Mouse (Mus musculus) intestine, embryonic 15.5 days (tissue): ENCODE data around the gene Ehhadh. TPM values are rescaled to one million over a fixed set of nuclear protein-coding genes. Genes with fewer than 3 reads are reported as not detected.
"Not testable (repeated sequence)": the region's sequence is repeated elsewhere in the genome, so short reads cannot be mapped to it uniquely, and the experiment has no call there.

Experiments used
- ATAC-seq: fragments of 200-750 bp; cut with Nextera tagmentation; 2 replicates; pipeline ENCODE4 v1.8.0; 2017; ENCODE audit warnings: moderate TSS enrichment, moderate library complexity
- H3K27ac ChIP-seq: fragments of 300-500 bp; sonication (generic); 2 replicates; pipeline ENCODE4 v1.5.1; 2015; ENCODE audit warnings: mild to moderate bottlenecking, inconsistent platforms
- H3K27me3 ChIP-seq: fragments of 300-500 bp; sonication (generic); replicated peaks from 2 replicates; pipeline ENCODE4 v1.6.1; 2015; ENCODE audit warnings: inconsistent platforms
- H3K36me3 ChIP-seq: fragments of 300-500 bp; sonication (generic); 2 replicates; pipeline ENCODE4 v1.6.1; 2015; ENCODE audit warnings: inconsistent platforms
- H3K4me1 ChIP-seq: fragments of 300-500 bp; sonication (generic); replicated peaks from 2 replicates; pipeline ENCODE4 v1.6.1; 2015; ENCODE audit warnings: inconsistent platforms
- H3K4me2 ChIP-seq: fragments of 300-500 bp; sonication (generic); replicated peaks from 2 replicates; pipeline ENCODE4 v1.6.1; 2015; ENCODE audit warnings: mild to moderate bottlenecking, inconsistent platforms
- H3K4me3 ChIP-seq: fragments of 300-500 bp; sonication (generic); replicated peaks from 2 replicates; pipeline ENCODE4 v1.5.1; 2015; ENCODE audit warnings: inconsistent platforms
- H3K9ac ChIP-seq: fragments of 300-500 bp; sonication (generic); 2 replicates; pipeline ENCODE4 v1.6.1; 2015; ENCODE audit warnings: inconsistent platforms
- H3K9me3 ChIP-seq: fragments of 300-500 bp; sonication (generic); 2 replicates; pipeline ENCODE4 v1.6.1; 2016; ENCODE audit warnings: inconsistent platforms
- WGBS: fragments of 180-500 bp; shearing (Covaris S2); methylation state at CpG from one replicate; pipeline ENCODE4 v1.1.7; 2015; 5-methylcytosine and 5-hydroxymethylcytosine counted together
- polyA plus RNA-seq: library from polyadenylated mRNA; unstranded; fragments of >200 nt; fragmentation: Nextera tagmentation; extraction: Ambion mirVana; gene quantifications from 2 replicates; pipeline ENCODE4 v1.2.1, GENCODE M21; 2015

Ehhadh gene
- polyA plus RNA-seq, 1 experiment from 2014 or later = 9.7 TPM

DNA sequence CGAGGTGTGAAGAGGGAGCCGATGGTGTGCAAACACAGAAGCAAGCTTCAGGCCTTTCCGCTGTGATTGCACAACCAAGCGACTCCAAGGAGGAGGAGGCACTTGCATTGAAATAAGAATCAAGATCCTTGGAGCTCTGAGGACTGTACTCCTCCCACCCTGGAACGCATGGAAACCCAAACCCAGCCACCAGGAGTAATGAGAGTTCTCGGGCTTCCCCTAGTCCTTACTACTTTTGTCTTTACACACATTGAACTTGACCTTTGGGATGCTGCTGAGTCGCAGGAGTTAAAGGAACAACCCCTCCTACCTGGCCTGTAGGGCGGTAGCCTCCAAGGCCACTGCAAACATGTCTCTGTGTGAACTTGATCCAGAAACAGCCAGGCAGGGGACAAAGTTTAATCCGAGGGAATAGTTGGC, 38.0 kb upstream of the Ehhadh start:
- no peak overlapping the region for H3K4me3 ChIP-seq
- no peaks in the 10 kb centered on the region for H3K9me3 ChIP-seq
- peaks cover 9% of the 10 kb centered on the region; the same call in 1 of the 2 replicates for H3K4me1 ChIP-seq
- 54% methylated on average over 9 of the region's 9 CpGs for WGBS
- peak; percentile 91 for ATAC-seq
- no peak overlapping the region for H3K9ac ChIP-seq
- peak overlapping the region; percentile 60 for H3K27ac ChIP-seq
- H3K4me2 ChIP-seq = peak overlapping the region; percentile 7; the same call in 1 of the 2 replicates
- H3K36me3 ChIP-seq = no peaks in the 10 kb centered on the region
- H3K27me3 ChIP-seq = no peaks in the 10 kb centered on the region

DNA sequence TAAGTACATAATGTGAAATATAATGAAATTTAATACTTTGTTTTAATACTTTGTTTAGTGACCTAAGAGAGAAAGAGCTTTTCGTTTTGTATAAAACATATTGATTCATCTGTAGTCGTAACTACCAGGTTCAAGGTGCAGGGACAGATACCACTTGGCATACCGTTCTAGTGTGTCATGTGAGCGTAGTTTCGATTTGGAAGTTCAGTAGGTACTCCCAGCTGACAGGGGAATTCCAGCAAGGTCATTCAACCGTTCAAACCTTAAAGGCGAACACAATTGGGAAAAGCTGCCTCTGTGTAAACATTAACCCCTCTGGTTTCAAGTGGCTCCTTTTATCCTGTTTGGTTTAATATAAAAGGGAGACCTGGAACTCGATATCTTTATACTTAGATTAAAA, 31.0 kb upstream of the Ehhadh start:
- H3K9me3 ChIP-seq = no peaks in the 10 kb centered on the region
- no peaks in the 10 kb centered on the region for H3K4me1 ChIP-seq
- 39% methylated on average over 8 of the region's 8 CpGs for WGBS
- H3K4me3 ChIP-seq = no peak overlapping the region
- H3K36me3 ChIP-seq = no peaks in the 10 kb centered on the region
- H3K9ac ChIP-seq = no peak overlapping the region
- H3K27me3 ChIP-seq = no peaks in the 10 kb centered on the region
- H3K27ac ChIP-seq = no peak overlapping the region
- H3K4me2 ChIP-seq = no peak overlapping the region
- peak; percentile 86 for ATAC-seq

DNA sequence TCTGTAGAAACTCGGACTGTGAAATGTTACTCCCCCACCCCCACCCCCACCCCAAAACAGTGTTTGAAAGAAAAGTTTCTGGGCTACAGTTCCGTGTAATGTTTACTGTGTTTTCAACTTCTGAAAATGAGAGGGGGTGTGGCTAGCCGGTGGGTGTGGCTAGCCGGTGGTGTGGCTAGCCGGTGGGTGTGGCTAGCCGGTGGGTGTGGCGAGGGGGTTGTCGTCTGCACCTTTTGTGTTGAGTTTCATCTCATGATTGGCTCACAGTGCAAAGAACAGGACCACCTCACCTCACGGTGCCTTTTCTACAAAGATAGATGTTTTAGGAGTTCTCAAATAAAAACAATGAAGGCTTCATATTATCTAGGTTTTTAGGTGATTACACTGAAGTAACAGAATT, 30.5 kb upstream of the Ehhadh start:
- Histone ChIP-seq H3K27me3 (no peaks in the 10 kb centered on the region), H3K9me3 (no peaks in the 10 kb centered on the region), H3K4me3 (no peak overlapping the region), H3K27ac (no peak overlapping the region), H3K9ac (no peak overlapping the region), H3K36me3 (no peaks in the 10 kb centered on the region), H3K4me2 (0 out of 2 replicates have a peak overlapping the region, but pooled peaks have one; percentile 15), H3K4me1 (no peaks in the 10 kb centered on the region)
- peak; percentile 34; the same call in 1 of the 2 replicates for ATAC-seq
- 41% methylated on average over 9 of the region's 9 CpGs for WGBS

DNA sequence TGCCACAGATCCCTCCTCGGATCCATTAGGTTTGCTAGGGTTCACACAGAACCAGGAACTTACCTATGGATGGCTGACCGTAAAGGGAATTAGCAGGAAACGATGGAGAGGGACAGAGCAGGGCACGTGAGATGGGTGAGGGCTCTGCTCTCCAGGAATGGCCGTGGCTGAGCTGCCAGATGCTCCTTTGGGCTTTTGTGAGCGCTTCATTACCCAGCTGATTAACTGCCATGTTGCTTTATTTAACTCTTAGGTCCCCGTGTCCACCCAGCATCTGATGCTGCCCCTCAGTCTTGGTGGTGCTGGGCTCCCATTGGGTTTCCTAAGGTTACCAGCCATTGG, 28.0 kb upstream of the Ehhadh start:
- Histone ChIP-seq H3K4me3 (no peak overlapping the region), H3K36me3 (no peaks in the 10 kb centered on the region), H3K9me3 (no peaks in the 10 kb centered on the region), H3K4me1 (no peaks in the 10 kb centered on the region), H3K27me3 (no peaks in the 10 kb centered on the region), H3K9ac (no peak overlapping the region), H3K27ac (no peak overlapping the region), H3K4me2 (no peak overlapping the region)
- WGBS = 66% methylated on average over 7 of the region's 7 CpGs
- no peak for ATAC-seq

DNA sequence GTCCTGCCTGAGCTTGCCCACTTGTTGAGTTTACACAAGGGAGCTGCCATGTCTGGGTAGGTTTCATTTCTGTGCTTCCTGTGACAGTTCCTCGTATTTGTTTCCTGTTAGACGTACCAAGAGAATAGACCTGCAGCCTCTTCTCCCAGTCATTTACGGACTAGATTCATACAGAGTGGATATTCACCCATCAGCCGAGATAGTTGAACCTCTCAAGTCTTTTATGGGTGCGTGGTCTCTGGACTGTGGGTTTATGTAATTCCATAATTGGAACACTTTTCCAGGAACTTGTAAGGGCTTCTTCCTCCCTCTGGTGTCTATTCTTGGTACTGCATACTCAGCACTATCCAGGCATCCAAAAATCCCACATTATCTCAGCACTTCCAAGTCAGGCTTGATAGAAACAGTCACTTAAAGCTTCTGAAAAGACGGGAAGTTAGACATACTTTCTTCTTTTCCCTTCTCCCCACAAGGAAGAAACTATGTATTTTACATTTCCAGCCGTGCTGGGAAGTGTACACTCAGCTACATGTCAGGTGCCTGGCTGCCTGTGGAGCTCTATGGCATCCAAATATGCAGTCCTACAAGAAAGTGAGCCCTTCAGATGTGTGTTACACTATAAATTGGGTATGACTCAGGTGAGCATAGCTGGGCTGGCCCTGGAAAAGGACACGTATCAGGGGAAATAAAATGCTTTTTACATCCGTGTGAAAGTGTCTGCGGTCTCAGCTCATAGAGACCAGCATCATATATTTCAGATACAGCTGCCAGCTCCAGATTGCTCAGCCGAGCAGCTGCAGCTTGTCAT, 27.5 kb upstream of the Ehhadh start:
- H3K4me2 ChIP-seq = peak overlapping the region; percentile 22; the same call in 1 of the 2 replicates
- H3K4me1 ChIP-seq = no peaks in the 10 kb centered on the region
- no peak overlapping the region for H3K4me3 ChIP-seq
- 57% methylated on average over 11 of the region's 11 CpGs for WGBS
- 0 out of 2 replicates have a peak, but pooled peaks have one; percentile 15 for ATAC-seq
- no peak overlapping the region for H3K9ac ChIP-seq
- no peak overlapping the region for H3K27ac ChIP-seq
- H3K27me3 ChIP-seq = no peaks in the 10 kb centered on the region
- H3K9me3 ChIP-seq = no peaks in the 10 kb centered on the region
- no peaks in the 10 kb centered on the region for H3K36me3 ChIP-seq

DNA sequence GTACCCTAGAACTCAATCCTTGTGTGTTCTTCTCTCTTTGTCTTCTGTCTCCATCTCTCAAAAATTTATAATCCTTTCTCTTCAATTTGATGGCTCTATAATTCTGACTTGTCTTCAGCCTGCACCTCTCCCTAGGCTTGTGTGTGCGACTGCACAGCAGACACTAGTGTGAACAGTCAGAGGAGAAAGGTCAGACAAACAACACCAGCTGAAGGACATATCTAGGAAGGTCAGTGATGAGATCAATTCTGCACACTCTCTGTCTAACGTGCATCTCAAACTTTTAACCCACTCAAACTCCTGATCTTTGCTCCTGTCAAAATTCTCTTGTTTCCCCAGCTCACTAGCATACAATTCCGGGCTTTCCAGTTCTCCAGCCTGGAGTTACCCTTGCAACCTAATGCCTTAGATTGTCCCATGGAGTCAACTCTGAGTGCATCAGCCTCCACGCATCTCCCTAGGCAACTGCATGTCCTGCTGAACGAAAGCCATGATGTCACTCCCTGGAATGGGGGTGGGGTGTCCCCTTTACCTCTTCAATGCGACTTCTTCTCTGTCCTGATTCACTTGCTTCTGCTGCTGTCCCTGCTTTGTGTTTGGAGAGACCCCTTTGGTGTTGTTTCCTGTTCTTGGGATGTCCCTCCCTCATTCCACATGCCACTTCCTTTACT, 25.7 kb upstream of the Ehhadh start:
- 67% methylated on average over 6 of the region's 6 CpGs for WGBS
- Histone ChIP-seq H3K36me3 (no peaks in the 10 kb centered on the region), H3K9ac (no peak overlapping the region), H3K4me1 (no peaks in the 10 kb centered on the region), H3K27me3 (no peaks in the 10 kb centered on the region), H3K4me3 (no peak overlapping the region), H3K9me3 (no peaks in the 10 kb centered on the region), H3K27ac (no peak overlapping the region), H3K4me2 (no peak overlapping the region)
- no peak for ATAC-seq

DNA sequence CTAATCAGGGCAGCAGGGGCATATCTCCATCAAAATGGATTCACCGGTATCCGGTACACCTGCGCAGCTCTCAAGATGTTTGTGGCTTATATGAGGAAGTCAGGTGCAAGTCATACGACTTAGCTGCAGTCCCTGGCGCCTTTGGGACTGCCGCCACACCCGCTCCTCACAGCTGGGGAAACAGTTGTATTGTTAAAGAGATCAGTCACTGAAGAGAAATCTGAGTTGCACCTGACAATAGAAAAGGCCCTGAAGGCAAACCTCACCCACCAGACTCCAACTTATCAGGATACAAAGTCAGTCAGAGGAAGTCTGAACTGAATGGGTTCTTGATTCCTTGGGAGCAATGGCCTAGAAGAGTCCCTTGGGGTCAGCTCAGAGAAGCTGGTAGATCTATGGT, 20.2 kb upstream of the Ehhadh start:
- not testable (repeated sequence) for ATAC-seq, H3K27ac ChIP-seq, H3K4me3 ChIP-seq, H3K36me3 ChIP-seq, H3K9ac ChIP-seq, H3K4me2 ChIP-seq, H3K9me3 ChIP-seq, H3K4me1 ChIP-seq, H3K27me3 ChIP-seq
- WGBS = 84% methylated on average over 7 of the region's 7 CpGs

DNA sequence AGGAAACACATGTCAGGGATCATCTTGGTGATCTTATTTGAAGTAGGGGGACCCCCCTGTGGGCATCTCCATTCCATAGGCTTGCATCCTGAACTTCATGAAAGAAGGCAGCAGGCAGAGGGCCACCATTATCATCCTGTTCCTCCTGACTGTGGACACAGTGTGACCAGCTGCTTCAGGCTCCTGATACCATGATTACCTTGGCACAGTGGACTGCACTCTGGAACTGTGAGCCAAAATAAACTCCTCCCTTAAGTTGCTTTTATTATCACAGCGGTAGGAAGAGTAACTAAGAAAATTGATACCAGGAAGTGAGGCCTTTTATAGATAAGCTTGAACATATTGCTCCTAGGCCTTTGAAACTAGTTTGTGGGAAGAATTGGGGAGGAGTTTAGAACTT, 19.3 kb upstream of the Ehhadh start:
- WGBS = 83% methylated on average over 1 of the region's 1 CpGs
- no peak for ATAC-seq
- no peak overlapping the region for H3K4me2 ChIP-seq
- peaks cover 5% of the 10 kb centered on the region; the same call in 1 of the 2 replicates for H3K36me3 ChIP-seq
- no peaks in the 10 kb centered on the region for H3K4me1 ChIP-seq
- H3K27ac ChIP-seq = no peak overlapping the region
- H3K27me3 ChIP-seq = no peaks in the 10 kb centered on the region
- H3K9ac ChIP-seq = no peak overlapping the region
- H3K9me3 ChIP-seq = no peaks in the 10 kb centered on the region
- no peak overlapping the region for H3K4me3 ChIP-seq

DNA sequence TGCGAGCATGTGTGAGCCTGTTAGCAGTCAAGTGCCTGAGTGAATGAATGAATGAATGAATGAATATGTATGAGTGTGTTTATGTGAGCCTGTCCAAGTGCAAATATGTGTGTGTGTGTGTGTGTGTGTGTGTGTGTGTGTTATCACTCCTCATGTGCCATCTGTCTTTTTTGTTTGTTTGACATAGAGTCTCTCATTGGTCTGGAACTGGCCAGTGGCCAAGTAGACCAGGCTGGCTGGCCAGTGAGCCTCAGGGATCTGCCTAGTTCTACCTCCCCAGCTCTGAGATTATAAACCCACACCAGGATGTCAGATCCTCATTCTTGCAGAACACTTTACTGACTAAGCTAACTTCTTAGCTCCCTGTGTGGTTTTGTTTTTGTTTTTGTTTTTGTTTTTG, 16.7 kb upstream of the Ehhadh start:
- no peak for ATAC-seq
- H3K4me2 ChIP-seq = no peak overlapping the region
- no peak overlapping the region for H3K4me3 ChIP-seq
- H3K4me1 ChIP-seq = no peaks in the 10 kb centered on the region
- H3K27me3 ChIP-seq = no peaks in the 10 kb centered on the region
- H3K27ac ChIP-seq = no peak overlapping the region
- H3K36me3 ChIP-seq = peaks cover 5% of the 10 kb centered on the region; the same call in 1 of the 2 replicates
- H3K9me3 ChIP-seq = no peaks in the 10 kb centered on the region
- H3K9ac ChIP-seq = no peak overlapping the region
- WGBS = 95% methylated on average over 1 of the region's 1 CpGs

DNA sequence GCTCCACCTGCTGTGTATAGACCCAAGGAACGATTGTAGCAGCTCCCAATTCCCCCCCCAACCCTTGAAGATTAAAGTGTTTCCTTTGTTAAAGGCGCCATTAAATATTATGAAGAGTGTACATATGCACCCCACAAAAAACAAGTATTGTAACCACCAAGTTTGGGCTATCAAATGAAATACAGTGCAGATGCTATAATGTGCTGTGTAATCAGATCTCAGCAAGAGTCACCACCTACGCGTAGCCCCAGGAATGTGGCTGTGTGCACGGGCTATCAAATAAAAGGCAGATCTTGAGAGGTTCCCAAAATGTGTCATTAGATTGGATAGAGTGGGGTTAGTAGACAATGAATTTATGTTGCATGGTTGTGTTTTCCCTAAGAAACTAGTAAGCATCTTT, 7.5 kb upstream of the Ehhadh start:
- 24% methylated on average over 5 of the region's 5 CpGs for WGBS
- no peaks in the 10 kb centered on the region for H3K4me1 ChIP-seq
- H3K9me3 ChIP-seq = no peaks in the 10 kb centered on the region
- no peak overlapping the region for H3K27ac ChIP-seq
- peak overlapping the region; percentile 80 for H3K4me2 ChIP-seq
- no peaks in the 10 kb centered on the region for H3K36me3 ChIP-seq
- no peaks in the 10 kb centered on the region for H3K27me3 ChIP-seq
- no peak overlapping the region for H3K9ac ChIP-seq
- H3K4me3 ChIP-seq = peak overlapping the region; percentile 69
- 0 out of 2 replicates have a peak, but pooled peaks have one; percentile 19 for ATAC-seq

DNA sequence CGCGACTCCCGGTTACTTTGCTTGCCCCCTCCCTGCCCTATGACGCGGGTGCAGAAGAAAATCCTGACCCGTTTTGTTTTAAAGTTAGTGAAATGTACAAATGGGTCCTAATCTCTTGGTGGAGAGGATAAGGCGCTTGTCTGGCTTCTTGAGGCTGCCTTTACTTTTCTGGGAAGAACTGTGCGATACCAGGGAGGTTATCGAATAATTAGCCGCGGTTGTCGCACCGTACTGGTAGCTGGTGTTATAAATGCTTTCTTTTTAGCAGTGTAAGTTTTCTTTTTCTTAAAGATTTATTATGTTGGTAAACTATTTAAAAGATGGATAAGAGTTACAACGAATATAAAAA, 7.1 kb upstream of the Ehhadh start:
- Histone ChIP-seq H3K36me3 (no peaks in the 10 kb centered on the region), H3K4me3 (peak overlapping the region; percentile 69), H3K4me2 (peak overlapping the region; percentile 80), H3K27me3 (no peaks in the 10 kb centered on the region), H3K9me3 (no peaks in the 10 kb centered on the region), H3K9ac (peak overlapping the region; percentile 66), H3K27ac (peak overlapping the region; percentile 90), H3K4me1 (no peaks in the 10 kb centered on the region)
- under 1% methylated on average over 14 of the region's 14 CpGs for WGBS
- ATAC-seq = 0 out of 2 replicates have a peak, but pooled peaks have one; percentile 15

DNA sequence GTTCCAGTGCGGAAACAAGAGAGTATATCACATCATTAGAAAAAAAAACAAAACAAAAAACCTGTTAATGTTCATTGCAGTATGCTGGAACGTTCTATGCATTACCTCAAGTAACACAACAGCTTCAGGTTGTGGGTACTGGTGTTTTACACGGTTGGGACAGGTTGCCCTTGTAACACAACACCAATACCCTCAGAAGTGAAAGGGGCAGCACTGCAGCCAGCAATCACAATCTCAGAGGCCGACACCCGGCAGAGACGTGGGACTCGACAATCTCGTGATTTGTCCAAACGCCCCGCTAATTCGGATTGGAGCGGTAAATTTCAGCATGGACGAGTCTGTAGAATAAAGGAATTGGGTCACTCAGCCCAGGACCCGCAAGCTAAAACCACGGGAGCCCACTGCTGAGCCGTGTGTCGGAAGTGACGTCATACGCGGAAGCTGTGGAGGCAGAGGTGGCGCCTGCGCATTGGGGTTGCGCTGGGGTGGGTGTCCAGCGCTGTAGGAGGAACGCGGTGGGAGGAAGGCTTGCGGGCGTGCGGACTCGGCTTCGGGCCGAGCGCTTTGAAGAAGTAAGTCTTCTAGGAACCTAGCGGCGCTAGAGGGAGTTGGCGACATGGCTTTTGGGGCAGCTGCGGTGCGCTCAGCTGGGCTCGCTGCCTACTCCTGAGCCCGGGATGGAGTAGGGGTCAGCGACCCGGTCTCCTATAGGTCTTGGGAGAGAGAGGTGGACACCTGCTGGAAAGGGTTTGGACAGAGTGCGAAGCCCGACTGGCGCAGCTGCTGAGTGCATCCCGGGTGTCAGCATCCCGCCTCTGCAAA, 6.5 kb upstream of the Ehhadh start, which contains the start of gene Map3k13:
Map3k13 (plus strand) TSS at position 472 of the 822 bp plus-strand sequence.
- WGBS = 2% methylated on average over 47 of the region's 47 CpGs
- peak; percentile 99 for ATAC-seq
- Histone ChIP-seq H3K36me3 (no peaks in the 10 kb centered on the region), H3K9me3 (no peaks in the 10 kb centered on the region), H3K27ac (peak within 1 kb of the TSS; percentile 90), H3K9ac (peak within 1 kb of the TSS; percentile 66), H3K27me3 (no peaks in the 10 kb centered on the region), H3K4me1 (no peaks in the 10 kb centered on the region), H3K4me2 (peak within 1 kb of the TSS; percentile 80), H3K4me3 (peak within 1 kb of the TSS; percentile 69)
